Mouse (Mus musculus) forebrain, embryonic 15.5 days (tissue): ENCODE data around the gene Gucy2c. TPM values are rescaled to one million over a fixed set of nuclear protein-coding genes. Genes with fewer than 3 reads are reported as not detected.

Experiments used
- ATAC-seq: fragments of 200-750 bp; cut with Nextera tagmentation; replicated peaks from 2 replicates; pipeline ENCODE4 v1.8.0; 2017; ENCODE audit warnings: mild to moderate bottlenecking, moderate TSS enrichment, moderate library complexity
- H3K27ac ChIP-seq: fragments of 300-500 bp; sonication (generic); replicated peaks from 2 replicates; pipeline ENCODE4 v1.5.1; 2015; ENCODE audit warnings: mild to moderate bottlenecking, inconsistent platforms
- H3K27me3 ChIP-seq: fragments of 300-500 bp; sonication (generic); 2 replicates; pipeline ENCODE4 v1.6.1; 2015; ENCODE audit warnings: inconsistent platforms
- H3K36me3 ChIP-seq: fragments of 300-500 bp; sonication (generic); 2 replicates; pipeline ENCODE4 v1.6.1; 2015; ENCODE audit warnings: mild to moderate bottlenecking, inconsistent platforms
- H3K4me1 ChIP-seq: fragments of 300-500 bp; sonication (generic); 2 replicates; pipeline ENCODE4 v1.6.1; 2015; ENCODE audit warnings: inconsistent platforms
- H3K4me2 ChIP-seq: fragments of 300-500 bp; sonication (generic); replicated peaks from 2 replicates; pipeline ENCODE4 v1.6.1; 2015; ENCODE audit warnings: mild to moderate bottlenecking, inconsistent platforms
- H3K4me3 ChIP-seq: fragments of 300-500 bp; sonication (generic); 2 replicates; pipeline ENCODE4 v1.5.1; 2015; ENCODE audit warnings: mild to moderate bottlenecking, inconsistent platforms
- H3K9ac ChIP-seq: fragments of 300-500 bp; sonication (generic); replicated peaks from 2 replicates; pipeline ENCODE4 v1.6.1; 2015; ENCODE audit warnings: mild to moderate bottlenecking, inconsistent platforms
- H3K9me3 ChIP-seq: fragments of 300-500 bp; sonication (generic); 2 replicates; pipeline ENCODE4 v1.6.1; 2016; ENCODE audit warnings: inconsistent platforms
- WGBS: fragments of 180-500 bp; shearing (Covaris S2); methylation state at CpG from one replicate; pipeline ENCODE4 v1.1.7; 2015; ENCODE audit warnings: mixed read lengths; 5-methylcytosine and 5-hydroxymethylcytosine counted together
- polyA plus RNA-seq: library from polyadenylated mRNA; unstranded; fragments of >200 nt; fragmentation: Nextera tagmentation; extraction: Ambion mirVana; gene quantifications from 2 replicates; pipeline ENCODE4 v1.2.1, GENCODE M21; 2015

The Gucy2c gene
- 0.05 TPM in 2 replicates for polyA plus RNA-seq

GRCm38 (mm10) chr6:136781377-136781986, at the start of gene Gucy2c:
Gene Gucy2c, minus strand, starts transcription at chr6:136781765.
- 81% methylated on average over 20 of the region's 20 CpGs for WGBS
- Histone ChIP-seq H3K27ac (no peak within 1 kb of the TSS), H3K4me3 (no peak within 1 kb of the TSS), H3K36me3 (no peaks in the 10 kb centered on the region), H3K9me3 (no peaks in the 10 kb centered on the region), H3K4me1 (no peaks in the 10 kb centered on the region), H3K27me3 (no peaks in the 10 kb centered on the region), H3K4me2 (no peak within 1 kb of the TSS), H3K9ac (no peak within 1 kb of the TSS)
- no peak for ATAC-seq

- Histone ChIP-seq H3K4me2 (peak overlapping the region; percentile 61), H3K36me3 (peaks cover 15% of the 10 kb centered on the region), H3K9me3 (no peaks in the 10 kb centered on the region), H3K4me3 (peak overlapping the region; percentile 87), H3K4me1 (peaks cover 17% of the 10 kb centered on the region), H3K27me3 (peaks cover 6% of the 10 kb centered on the region; the same call in 1 of the 2 replicates), H3K27ac (peak overlapping the region; percentile 89), H3K9ac (peak overlapping the region; percentile 53)
- ATAC-seq: no peak; the same call in 1 of the 2 replicates
- 33% methylated on average over 4 of the region's 4 CpGs for WGBS
Observed at GRCm38 (mm10) chr6:136828681-136829080, 47.1 kb upstream of the Gucy2c start.

GRCm38 (mm10) chr6:136827881-136828561, 46.5 kb upstream of the Gucy2c start, which contains the start of gene Wbp11:
Gene Wbp11, minus strand, starts transcription at chr6:136828233.
- peak within 1 kb of the TSS; percentile 87 for H3K9ac ChIP-seq
- peaks cover 6% of the 10 kb centered on the region; the same call in 1 of the 2 replicates for H3K27me3 ChIP-seq
- no peaks in the 10 kb centered on the region for H3K9me3 ChIP-seq
- H3K4me1 ChIP-seq: peaks cover 17% of the 10 kb centered on the region
- 1% methylated on average over 45 of the region's 45 CpGs for WGBS
- peak; percentile 100 for ATAC-seq
- peaks cover 17% of the 10 kb centered on the region for H3K36me3 ChIP-seq
- H3K4me2 ChIP-seq: peak within 1 kb of the TSS; percentile 75
- peak within 1 kb of the TSS; percentile 89 for H3K27ac ChIP-seq
- H3K4me3 ChIP-seq: peak within 1 kb of the TSS; percentile 87

DNA sequence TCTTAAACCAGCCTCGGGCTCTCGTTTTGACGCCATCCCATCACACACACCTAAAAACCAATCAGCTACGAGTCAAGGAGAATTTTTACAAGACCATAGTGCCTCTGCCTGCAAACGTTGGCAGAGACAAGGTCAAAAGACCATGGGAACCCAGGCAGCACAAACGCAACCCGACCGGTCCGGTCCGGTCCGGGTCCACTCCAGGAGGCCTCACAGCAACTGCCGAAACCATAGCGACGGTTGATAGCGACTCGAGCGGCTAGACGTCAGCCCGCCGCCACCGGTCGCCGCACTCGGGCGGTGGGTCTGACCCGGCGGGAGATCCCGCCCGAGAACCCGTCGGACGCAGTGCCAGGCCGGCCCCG, 45.9 kb upstream of the Gucy2c start, which contains the start of gene BC049715:
Gene BC049715, plus strand, starts transcription at position 111 of the 365 bp plus-strand sequence.
- H3K27me3 ChIP-seq: peaks cover 6% of the 10 kb centered on the region; the same call in 1 of the 2 replicates
- H3K27ac ChIP-seq: peak within 1 kb of the TSS; percentile 89
- H3K4me2 ChIP-seq: peak within 1 kb of the TSS; percentile 75
- peak within 1 kb of the TSS; percentile 87 for H3K4me3 ChIP-seq
- H3K36me3 ChIP-seq: peaks cover 22% of the 10 kb centered on the region
- H3K9ac ChIP-seq: peak within 1 kb of the TSS; percentile 87
- no peaks in the 10 kb centered on the region for H3K9me3 ChIP-seq
- ATAC-seq: no peak; the same call in 1 of the 2 replicates
- under 1% methylated on average over 34 of the region's 34 CpGs for WGBS
- H3K4me1 ChIP-seq: peaks cover 17% of the 10 kb centered on the region

- peaks cover 26% of the 10 kb centered on the region for H3K36me3 ChIP-seq
- H3K4me1 ChIP-seq: peaks cover 17% of the 10 kb centered on the region
- H3K27ac ChIP-seq: no peak overlapping the region
- 16% methylated on average over 7 of the region's 7 CpGs for WGBS
- H3K27me3 ChIP-seq: peaks cover 6% of the 10 kb centered on the region; the same call in 1 of the 2 replicates
- peak overlapping the region; percentile 75 for H3K4me2 ChIP-seq
- no peaks in the 10 kb centered on the region for H3K9me3 ChIP-seq
- ATAC-seq: no peak
- H3K9ac ChIP-seq: peak overlapping the region; percentile 87
- peak overlapping the region; percentile 87 for H3K4me3 ChIP-seq
Observed at GRCm38 (mm10) chr6:136827116-136827515, 45.6 kb upstream of the Gucy2c start.

- Histone ChIP-seq H3K27ac (no peak overlapping the region), H3K4me1 (peaks cover 17% of the 10 kb centered on the region)
Observed at GRCm38 (mm10) chr6:136824987-136825386, 43.4 kb upstream of the Gucy2c start.

DNA sequence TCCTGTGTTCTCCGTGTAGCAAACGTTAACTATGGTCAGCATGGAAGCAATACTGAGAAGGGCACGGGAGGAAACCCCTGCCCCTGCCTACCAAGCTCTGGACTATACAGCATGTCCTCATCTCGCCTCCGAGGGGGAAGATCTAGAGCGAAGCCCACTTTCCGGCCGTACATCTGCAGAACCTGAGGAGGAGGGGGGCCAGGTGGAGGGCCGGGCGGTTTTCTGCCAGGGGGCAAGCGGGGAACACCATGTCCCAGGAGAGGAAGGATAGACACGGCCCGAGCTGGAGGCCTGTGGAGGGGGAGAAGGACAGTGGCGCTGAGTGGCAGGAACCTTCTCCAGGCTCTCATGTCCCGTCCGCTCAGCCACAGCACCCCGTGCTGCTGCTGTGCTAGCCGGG, 39.5 kb upstream of the Gucy2c start:
- no peak overlapping the region for H3K27ac ChIP-seq
- H3K36me3 ChIP-seq: peaks cover 82% of the 10 kb centered on the region
- H3K4me2 ChIP-seq: no peak overlapping the region
- ATAC-seq: no peak
- no peaks in the 10 kb centered on the region for H3K27me3 ChIP-seq
- 94% methylated on average over 18 of the region's 18 CpGs for WGBS
- no peaks in the 10 kb centered on the region for H3K9me3 ChIP-seq
- no peak overlapping the region for H3K9ac ChIP-seq
- H3K4me1 ChIP-seq: 0 out of 2 replicates have a peak, but pooled peaks cover 7% of the 10 kb centered on the region
- no peak overlapping the region for H3K4me3 ChIP-seq

More at GRCm38 (mm10) chr6:136824987-136825386, 43.4 kb upstream of the Gucy2c start:
- Histone ChIP-seq H3K9ac (no peak overlapping the region), H3K9me3 (no peaks in the 10 kb centered on the region), H3K4me2 (no peak overlapping the region), H3K36me3 (peaks cover 47% of the 10 kb centered on the region), H3K27me3 (no peaks in the 10 kb centered on the region; the same call in 1 of the 2 replicates), H3K4me3 (no peak overlapping the region)
- WGBS: 95% methylated on average over 8 of the region's 8 CpGs
- ATAC-seq: no peak

DNA sequence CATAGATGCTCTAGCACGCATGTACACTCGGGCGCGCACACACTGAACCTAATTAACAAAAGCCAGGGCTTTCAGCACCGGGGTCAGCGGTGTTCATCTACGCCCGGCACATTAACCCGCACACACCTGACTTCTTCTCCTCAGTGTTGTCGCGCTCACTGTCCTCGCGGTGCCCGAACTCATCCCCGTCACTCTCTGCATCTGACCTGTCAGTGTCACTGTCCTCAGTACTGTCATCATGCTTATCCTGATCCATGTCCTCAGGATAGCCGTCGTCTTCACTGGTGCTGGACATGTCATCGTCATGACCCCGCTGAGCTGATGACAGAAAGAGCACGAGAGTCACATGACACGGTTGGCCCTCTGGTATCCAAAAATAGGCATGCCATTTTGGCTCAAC, 38.8 kb upstream of the Gucy2c start:
- H3K4me2 ChIP-seq: no peak overlapping the region
- no peak for ATAC-seq
- H3K36me3 ChIP-seq: peaks cover 88% of the 10 kb centered on the region
- no peak overlapping the region for H3K9ac ChIP-seq
- H3K27ac ChIP-seq: no peak overlapping the region
- no peaks in the 10 kb centered on the region for H3K9me3 ChIP-seq
- 0 out of 2 replicates have a peak, but pooled peaks cover 7% of the 10 kb centered on the region for H3K4me1 ChIP-seq
- H3K27me3 ChIP-seq: no peaks in the 10 kb centered on the region
- H3K4me3 ChIP-seq: no peak overlapping the region
- WGBS: 96% methylated on average over 21 of the region's 21 CpGs

- Histone ChIP-seq H3K4me1 (0 out of 2 replicates have a peak, but pooled peaks cover 7% of the 10 kb centered on the region), H3K4me3 (no peak overlapping the region), H3K9me3 (no peaks in the 10 kb centered on the region), H3K4me2 (no peak overlapping the region), H3K36me3 (peaks cover 93% of the 10 kb centered on the region), H3K9ac (no peak overlapping the region), H3K27ac (peak overlapping the region; percentile 70), H3K27me3 (no peaks in the 10 kb centered on the region)
- ATAC-seq: peak; percentile 65
- WGBS: 85% methylated on average over 3 of the region's 3 CpGs
Observed at GRCm38 (mm10) chr6:136817549-136817948, 36.0 kb upstream of the Gucy2c start.

- WGBS: 87% methylated on average over 21 of the region's 21 CpGs
- Histone ChIP-seq H3K4me3 (no peak overlapping the region), H3K9ac (no peak overlapping the region), H3K27me3 (no peaks in the 10 kb centered on the region), H3K4me2 (no peak overlapping the region), H3K9me3 (no peaks in the 10 kb centered on the region), H3K36me3 (peaks cover 92% of the 10 kb centered on the region), H3K27ac (peak overlapping the region; percentile 57), H3K4me1 (0 out of 2 replicates have a peak, but pooled peaks cover 7% of the 10 kb centered on the region)
- ATAC-seq: no peak
Observed at GRCm38 (mm10) chr6:136816826-136817225, 35.3 kb upstream of the Gucy2c start.

- no peak for ATAC-seq
- no peaks in the 10 kb centered on the region for H3K9me3 ChIP-seq
- no peaks in the 10 kb centered on the region for H3K27me3 ChIP-seq
- H3K4me3 ChIP-seq: no peak overlapping the region
- H3K4me2 ChIP-seq: no peak overlapping the region
- peaks cover 80% of the 10 kb centered on the region for H3K36me3 ChIP-seq
- H3K9ac ChIP-seq: no peak overlapping the region
- 0 out of 2 replicates have a peak, but pooled peaks cover 7% of the 10 kb centered on the region for H3K4me1 ChIP-seq
- no peak overlapping the region for H3K27ac ChIP-seq
- WGBS: 96% methylated on average over 7 of the region's 7 CpGs
Observed at GRCm38 (mm10) chr6:136815381-136815780, 33.8 kb upstream of the Gucy2c start.

DNA sequence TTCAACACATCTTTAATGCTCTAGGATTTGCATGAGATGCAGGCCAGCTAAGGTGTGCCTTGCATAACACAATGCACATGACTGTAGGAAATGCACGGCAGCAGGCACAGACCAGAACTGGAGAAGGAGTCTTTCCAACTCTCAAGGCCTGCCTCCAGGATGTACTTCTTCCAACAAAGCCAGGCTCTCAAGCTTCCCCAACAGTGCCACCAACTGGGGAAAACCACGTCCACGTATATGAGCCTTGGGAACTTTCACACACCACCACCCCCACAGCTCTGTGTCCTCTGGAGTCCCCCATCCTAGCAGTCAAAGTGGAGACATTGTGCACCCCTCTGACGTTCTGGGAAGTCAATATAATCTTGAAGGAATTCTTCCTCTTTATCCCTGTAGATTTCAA, 31.6 kb upstream of the Gucy2c start:
- WGBS: 44% methylated on average over 4 of the region's 4 CpGs
- no peak for ATAC-seq
- H3K4me2 ChIP-seq: no peak overlapping the region
- no peaks in the 10 kb centered on the region for H3K9me3 ChIP-seq
- no peak overlapping the region for H3K4me3 ChIP-seq
- H3K9ac ChIP-seq: no peak overlapping the region
- H3K36me3 ChIP-seq: peaks cover 59% of the 10 kb centered on the region
- H3K4me1 ChIP-seq: peaks cover 17% of the 10 kb centered on the region
- H3K27me3 ChIP-seq: no peaks in the 10 kb centered on the region
- H3K27ac ChIP-seq: no peak overlapping the region
